Mouse (Mus musculus) erythroid progenitor cell, adult 5-6 weeks (primary cell): ENCODE data around the gene Trim71. TPM values are rescaled to one million over a fixed set of nuclear protein-coding genes. Genes with fewer than 3 reads are reported as not detected.

ENCODE experiments used
- ATAC-seq: replicated peaks from 2 replicates; pipeline ENCODE4 v1.8.0; 2016; ENCODE audit warnings: moderate number of reproducible peaks, mild to moderate bottlenecking, moderate TSS enrichment, inconsistent platforms; ENCODE audit not compliant: poor library complexity, low FRiP score, severe bottlenecking
- total RNA-seq, 2 experiments: library from RNA; stranded (forward) in 1 of 2; stranded (reverse) in 1 of 2; fragments of 150-400 nt in 1 of 2; fragments of 186-747, 209-891 nt in 1 of 2; gene quantifications; 2 replicates each; pipeline versions ENCODE4 v1.2.3 to v1.2.4; 2015 to 2017; ENCODE audit warnings: low replicate concordance in 2 of 2

The Trim71 gene
- total RNA-seq, 2 experiments from 2014 or later = not detected

GRCm38 (mm10) chr9:114560771-114561670, 3.1 kb downstream of the Trim71 start:
- no peak for ATAC-seq

- ATAC-seq = no peak
These were observed 4.0 kb downstream of the Trim71 start for GRCm38 (mm10) chr9:114560141-114560540.

- no peak for ATAC-seq
These were observed 7.1 kb downstream of the Trim71 start for GRCm38 (mm10) chr9:114557086-114557485.

GRCm38 (mm10) chr9:114556276-114556855, 7.8 kb downstream of the Trim71 start:
- no peak for ATAC-seq

DNA sequence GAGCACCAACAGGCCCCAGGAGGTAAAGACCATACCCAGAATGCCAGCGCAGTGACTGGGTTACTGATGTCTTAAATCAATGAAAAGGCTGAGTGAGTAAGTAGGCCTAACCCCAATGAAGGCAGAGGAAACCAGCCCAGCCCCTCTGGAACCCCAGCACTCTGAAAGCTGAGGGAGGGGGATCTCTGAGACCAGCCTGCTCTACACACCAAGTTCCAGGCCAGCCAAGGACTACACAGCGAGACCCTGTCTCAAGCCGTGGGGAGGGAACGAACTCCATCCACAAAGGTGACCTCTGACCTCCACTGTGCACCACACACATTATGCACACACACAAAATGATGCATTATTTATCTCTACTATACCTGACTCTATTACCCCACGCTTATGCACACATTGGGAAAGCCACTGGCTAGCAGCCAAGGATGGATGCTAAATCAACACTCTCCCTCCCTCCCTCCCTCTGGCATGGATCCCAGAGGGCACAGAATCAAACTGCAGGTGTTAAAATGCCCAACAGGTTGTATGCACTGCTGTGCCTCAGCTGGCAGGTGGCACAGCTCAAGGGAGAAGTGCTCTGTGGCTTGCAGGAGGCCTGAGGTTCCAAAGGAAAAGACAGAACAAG, 9.7 kb downstream of the Trim71 start:
- no peak for ATAC-seq

DNA sequence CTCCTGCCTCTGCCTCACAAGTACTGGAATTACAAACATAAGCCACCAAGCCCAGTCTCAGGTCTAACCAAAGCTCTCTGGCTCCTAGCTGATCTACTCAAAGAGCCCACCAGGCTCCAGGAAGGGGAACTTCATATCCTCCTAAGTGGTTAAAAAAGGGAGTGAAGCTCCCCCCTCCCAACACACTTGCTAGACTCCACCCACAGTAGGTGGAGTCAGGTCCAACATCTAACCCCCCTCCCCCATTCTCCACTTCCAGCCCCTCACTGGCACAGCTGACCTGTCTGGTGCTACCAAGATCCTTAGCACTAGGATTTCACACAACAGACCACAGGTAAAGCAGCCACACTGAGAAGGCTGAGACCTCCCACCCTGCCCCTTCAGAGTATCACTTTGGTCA, 10.3 kb downstream of the Trim71 start:
- ATAC-seq = no peak

DNA sequence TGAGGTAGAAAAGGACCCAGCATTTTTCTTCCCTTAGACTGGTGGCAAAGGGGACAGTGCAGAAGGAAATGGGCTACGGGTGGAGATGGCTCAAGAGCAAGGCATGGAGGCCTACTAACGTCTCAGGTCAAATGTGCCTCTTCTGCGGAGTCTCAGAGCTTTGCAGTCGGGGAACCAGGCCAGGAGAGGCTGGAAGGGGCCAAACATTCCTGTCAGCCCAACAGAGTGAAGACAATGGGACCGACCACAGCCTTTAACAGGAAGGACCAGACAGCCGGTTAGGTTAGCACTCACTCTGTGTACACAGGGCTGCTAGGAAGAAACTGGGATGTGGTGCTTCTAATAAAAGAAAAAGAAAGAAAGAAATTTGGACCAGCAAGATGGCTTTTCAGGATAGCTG, 14.1 kb downstream of the Trim71 start:
- ATAC-seq = no peak

DNA sequence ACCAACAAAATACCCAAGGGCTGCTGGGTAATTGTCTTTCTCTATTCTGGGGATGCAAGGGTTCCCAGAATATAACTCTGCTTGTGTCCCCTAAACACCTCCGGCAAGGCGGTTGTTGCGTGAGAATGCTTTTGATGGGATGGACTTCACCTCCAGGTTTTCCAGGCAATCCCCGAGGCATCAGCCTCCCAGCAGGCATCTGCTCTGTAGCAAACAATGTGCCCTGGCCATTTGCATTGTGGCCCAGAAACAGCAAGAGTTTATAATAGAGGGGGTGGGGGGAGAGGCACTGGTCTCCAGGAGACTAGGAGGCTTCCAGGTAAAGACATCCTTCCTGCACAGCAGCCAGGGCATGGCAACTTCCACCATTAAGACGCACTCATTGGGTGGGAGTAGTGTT, 15.1 kb downstream of the Trim71 start:
- ATAC-seq = no peak

DNA sequence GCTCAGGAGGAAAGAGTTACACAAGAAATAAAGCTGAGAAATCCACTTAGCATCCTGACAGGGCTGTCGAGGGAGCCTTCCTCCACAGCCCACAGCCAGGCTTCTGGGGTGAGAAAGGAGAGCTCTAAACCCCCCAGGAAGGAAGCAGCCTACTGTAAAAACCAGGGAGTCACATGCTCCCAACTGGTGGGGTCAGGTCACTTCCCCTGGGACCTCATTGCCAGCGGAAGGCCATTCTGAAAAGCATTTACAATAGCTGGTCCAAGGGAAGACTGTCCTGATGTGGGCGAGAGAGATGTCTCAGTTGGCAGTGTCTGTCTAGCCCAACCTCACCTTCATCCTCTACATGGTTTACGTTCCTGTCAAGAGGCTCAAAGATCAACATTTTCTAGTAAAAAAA, 15.7 kb downstream of the Trim71 start:
- ATAC-seq = no peak

DNA sequence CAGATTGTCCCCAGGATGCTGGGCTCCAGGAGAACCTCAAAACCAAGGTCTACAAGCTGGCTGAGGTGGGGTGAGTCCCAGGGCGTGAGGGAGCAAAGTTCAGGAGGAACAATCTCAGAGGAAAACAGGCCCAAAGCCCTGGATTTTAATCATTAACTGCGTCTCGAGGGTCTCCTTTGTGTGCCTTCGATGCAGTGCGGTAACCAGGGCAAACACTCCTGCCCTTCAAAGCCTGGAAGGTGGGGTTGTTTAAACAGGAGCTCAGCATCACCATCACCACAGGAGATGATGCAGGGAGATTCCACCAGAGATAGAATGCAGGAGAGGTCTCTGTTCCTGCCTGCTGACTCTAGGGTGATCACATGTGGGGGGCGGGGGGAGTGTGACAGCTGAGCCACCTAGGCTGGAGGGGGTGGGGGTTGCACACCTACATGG, 16.5 kb downstream of the Trim71 start:
- no peak for ATAC-seq

- ATAC-seq = no peak
These were observed 17.4 kb downstream of the Trim71 start for GRCm38 (mm10) chr9:114546765-114547164.

GRCm38 (mm10) chr9:114544754-114545393, 19.3 kb downstream of the Trim71 start:
- no peak for ATAC-seq

DNA sequence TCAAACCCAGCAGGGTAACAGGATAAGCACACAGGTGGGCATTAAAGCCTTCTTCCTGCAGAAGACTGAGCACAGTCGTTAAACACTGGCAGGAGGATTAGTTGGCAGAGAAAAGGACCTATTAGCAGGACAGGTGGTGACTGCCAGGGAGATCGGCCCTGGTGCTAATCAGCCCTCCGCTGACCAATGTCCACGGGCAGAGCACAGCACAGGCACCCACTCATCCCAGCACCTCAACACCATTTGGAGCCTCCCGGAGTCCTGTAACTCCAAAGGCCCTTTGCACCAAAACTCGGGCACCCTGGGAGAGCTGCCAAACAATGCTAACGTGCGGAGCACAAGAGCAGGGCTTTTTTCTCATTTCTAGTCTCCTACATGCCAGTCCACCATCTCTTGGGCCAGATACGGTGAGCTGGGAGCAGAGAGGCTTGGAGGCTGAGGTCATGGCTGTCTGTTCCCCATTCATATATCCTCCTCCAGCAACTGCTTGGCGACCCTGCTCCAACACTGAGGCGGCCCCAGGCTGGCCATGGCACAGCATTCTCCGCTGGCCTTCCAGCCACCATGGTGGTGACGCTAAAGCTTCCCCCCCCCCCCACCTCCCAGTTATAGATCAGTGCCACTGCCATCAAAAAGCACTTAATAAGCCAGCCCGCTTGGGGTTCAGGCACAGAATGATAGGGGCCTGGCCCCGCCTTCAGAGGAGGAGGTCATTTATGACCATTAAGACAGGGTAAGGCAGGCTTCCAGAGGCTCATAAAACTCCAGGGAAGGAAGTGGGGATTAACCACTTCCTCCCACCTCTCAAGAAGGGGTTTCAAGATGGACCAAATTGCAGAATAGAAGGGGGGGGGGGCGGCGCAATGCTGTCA, 20.1 kb downstream of the Trim71 start:
- no peak for ATAC-seq

- no peak for ATAC-seq
These were observed 22.9 kb downstream of the Trim71 start for GRCm38 (mm10) chr9:114541279-114541741.

GRCm38 (mm10) chr9:114538996-114539563, 25.1 kb downstream of the Trim71 start:
- no peak for ATAC-seq

DNA sequence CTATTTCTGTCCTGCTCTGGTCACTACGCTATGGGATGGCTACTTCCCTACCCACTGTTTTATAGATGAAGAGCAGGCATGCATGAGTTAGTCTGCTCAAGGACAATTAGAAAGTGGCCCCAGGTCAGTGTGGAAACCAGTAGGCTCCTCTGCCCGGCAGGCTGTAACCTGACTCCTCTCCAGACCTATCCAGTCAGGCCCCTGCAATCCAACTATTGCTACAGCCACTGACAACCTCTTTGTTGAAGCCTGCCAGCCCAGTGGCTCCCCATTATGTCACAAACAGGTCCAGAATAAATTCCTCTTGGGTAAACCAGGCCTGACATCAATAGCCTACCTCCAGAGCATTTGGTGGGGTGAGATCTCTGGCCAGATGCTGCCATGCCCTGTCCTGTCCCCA, 27.5 kb downstream of the Trim71 start:
- no peak for ATAC-seq

GRCm38 (mm10) chr9:114534747-114535517, 29.2 kb downstream of the Trim71 start:
- ATAC-seq = no peak

GRCm38 (mm10) chr9:114533848-114534247, 30.3 kb downstream of the Trim71 start:
- ATAC-seq = no peak
